13 mouse cellular contexts compared by ENCODE assay signal in genomic region chr6:63963789-63964188, GRCm38 (mm10).
DNase-seq lines count a peak whose midpoint lies in the region; ATAC-seq lines count a peak whose summit lies in the region.
"Had no signal": no experiment of that assay in that cellular context is flagged by ENCODE, and none has a peak within 500 bp of the region (broad histone marks: within the 10 kb centered on the region; RNA-seq: fewer than 3 reads in every experiment).

No protein-coding gene starts in this region.

- H3K4me3 ChIP-seq in midbrain, embryonic 14.5 days (replicated peaks; ENCODE audit: low read depth, low read length), result no peak overlapping the region
- no peak overlapping the region for H3K4me3 ChIP-seq in midbrain, embryonic 11.5 days (ENCODE audit: low read depth, low read length)
- H3K4me3 ChIP-seq in limb, embryonic 10.5 days, result no peak overlapping the region
- H3K4me3 ChIP-seq: heart, embryonic 12.5 days; megakaryocyte, embryonic 14.5 days had no signal

- WGBS in midbrain, embryonic 14.5 days, result 75% methylated on average over 3 of the region's 3 CpGs
- 76% methylated on average over 3 of the region's 3 CpGs for WGBS in midbrain, embryonic 11.5 days
- WGBS in limb, embryonic 10.5 days, result 57% methylated on average over 3 of the region's 3 CpGs

- H3K4me2 ChIP-seq in midbrain, embryonic 14.5 days (ENCODE audit: low read length), result no peak overlapping the region
- H3K4me2 ChIP-seq in midbrain, embryonic 11.5 days, result no peak overlapping the region
- H3K4me2 ChIP-seq: heart, embryonic 12.5 days had no signal

- H3K9ac ChIP-seq in midbrain, embryonic 14.5 days (replicated peaks; ENCODE audit: low read length), result no peak overlapping the region
- no peak overlapping the region for H3K9ac ChIP-seq in midbrain, embryonic 11.5 days (ENCODE audit: low read length)
- H3K9ac ChIP-seq: heart, embryonic 12.5 days had no signal

- H3K27me3 ChIP-seq in midbrain, embryonic 14.5 days (ENCODE audit: control insufficient read depth, insufficient read depth, low read length), result no peaks in the 10 kb centered on the region
- H3K27me3 ChIP-seq in midbrain, embryonic 11.5 days (ENCODE audit: control insufficient read depth, insufficient read depth, low read length), result no peaks in the 10 kb centered on the region
- no peaks in the 10 kb centered on the region for H3K27me3 ChIP-seq in limb, embryonic 10.5 days (ENCODE audit: low read depth, poor library complexity, severe bottlenecking)
- H3K27me3 ChIP-seq: heart, embryonic 12.5 days; megakaryocyte, embryonic 14.5 days had no signal

- H3K27ac ChIP-seq in midbrain, embryonic 14.5 days (replicated peaks; ENCODE audit: low read depth, low read length), result no peak overlapping the region
- no peak overlapping the region for H3K27ac ChIP-seq in midbrain, embryonic 11.5 days (ENCODE audit: low read depth, low read length)
- no peak overlapping the region for H3K27ac ChIP-seq in limb, embryonic 10.5 days

- H3K36me3 ChIP-seq in midbrain, embryonic 14.5 days (ENCODE audit: control insufficient read depth, insufficient read depth, low read length), result no peaks in the 10 kb centered on the region
- no peaks in the 10 kb centered on the region for H3K36me3 ChIP-seq in midbrain, embryonic 11.5 days (ENCODE audit: control insufficient read depth, insufficient read depth, low read length)
- no peaks in the 10 kb centered on the region for H3K36me3 ChIP-seq in limb, embryonic 10.5 days
- H3K36me3 ChIP-seq: heart, embryonic 12.5 days had no signal

- no peaks in the 10 kb centered on the region for H3K4me1 ChIP-seq in midbrain, embryonic 14.5 days (ENCODE audit: control insufficient read depth, insufficient read depth, low read length)
- no peaks in the 10 kb centered on the region for H3K4me1 ChIP-seq in midbrain, embryonic 11.5 days (ENCODE audit: control insufficient read depth, insufficient read depth, low read length)
- peaks cover 16% of the 10 kb centered on the region for H3K4me1 ChIP-seq in limb, embryonic 10.5 days
- H3K4me1 ChIP-seq: heart, embryonic 12.5 days; megakaryocyte, embryonic 14.5 days had no signal

- no peaks in the 10 kb centered on the region for H3K9me3 ChIP-seq in midbrain, embryonic 14.5 days (ENCODE audit: control insufficient read depth, low read length)
- no peaks in the 10 kb centered on the region for H3K9me3 ChIP-seq in midbrain, embryonic 11.5 days (ENCODE audit: control insufficient read depth, low read length)
- no peaks in the 10 kb centered on the region for H3K9me3 ChIP-seq in limb, embryonic 10.5 days (replicated peaks)
- H3K9me3 ChIP-seq: heart, embryonic 12.5 days; megakaryocyte, embryonic 14.5 days had no signal

- DNase-seq in embryo, embryonic 10 days (ENCODE audit: low spot score), result peak; percentile 60
- no peak for DNase-seq in embryo, embryonic 9.5 days (ENCODE audit: extremely low spot score)
- peak; percentile 32 for DNase-seq in midbrain, embryonic 14.5 days
- no peak for DNase-seq in midbrain, embryonic 11.5 days (ENCODE audit: low spot score, missing footprints)
- DNase-seq in limb, embryonic 10.5 days (ENCODE audit: low spot score), result peak; percentile 30
- no peak for DNase-seq in right cerebral cortex, adult 18-20 months
- DNase-seq in lung, adult 18-20 months, result no peak
- DNase-seq in right cerebral cortex, adult 2 months (ENCODE audit: low spot score in 2 of 2), result no peak
- DNase-seq: kidney, adult 2 months; lung, adult 2 months; thymus, postnatal 4 days had no signal

- ATAC-seq in midbrain, embryonic 14.5 days (ENCODE audit: low FRiP score, low TSS enrichment), result 0 out of 2 replicates have a peak, but pooled peaks have one; percentile 37
- no peak for ATAC-seq in midbrain, embryonic 11.5 days (ENCODE audit: low FRiP score)

Comparison
In these comparisons a context has a peak if more than half of its experiments do, and no peak if none do; other contexts are left out.
1. DNase-seq: peak in embryo, embryonic 10 days (single experiment), midbrain, embryonic 14.5 days (single experiment) and limb, embryonic 10.5 days (single experiment); none in embryo, embryonic 9.5 days (single experiment), midbrain, embryonic 11.5 days (single experiment), right cerebral cortex, adult 18-20 months (single experiment), lung, adult 18-20 months (0 of 2) and right cerebral cortex, adult 2 months (0 of 2).